Mouse (Mus musculus) Patski (cell line): ENCODE measurements around the gene Adh6b. TPM values are rescaled to one million over a fixed set of nuclear protein-coding genes. Genes with fewer than 3 reads are reported as not detected.
"Not testable (repeated sequence)": the region's sequence is repeated elsewhere in the genome, so short reads cannot be mapped to it uniquely, and the experiment has no call there.

Source experiments
- ATAC-seq: fragments of 100-300 bp; one replicate; pipeline ENCODE4 v1.8.0; 2021
- CTCF ChIA-PET: fragments of 350-600 bp; sonication (Branson Sonifier 250); formaldehyde crosslinking; loops from one replicate; lab custom pipeline; 2022; ENCODE audit warnings: inconsistent platforms; lab: Charles Lee
- POLR2A ChIA-PET: fragments of 350-600 bp; sonication (Branson Sonifier 250); formaldehyde crosslinking; loops from one replicate; lab custom pipeline; 2022; ENCODE audit warnings: antibody characterized with exemption, inconsistent platforms; lab: Charles Lee
- DNase-seq: peaks from one replicate; pipeline ENCODE4 v3.0.0-alpha.2; 2011; ENCODE audit warnings: low read depth, low spot score
- H3K27me3 ChIP-seq: fragments of 371-371 bp; one replicate; pipeline ENCODE4 v1.5.1; 2021
- CTCF ChIP-seq: fragments of 100-300 bp; IDR thresholded peaks from one replicate; pipeline ENCODE4 v1.5.1; 2021
- in situ Hi-C: fragments of 300-500 bp; cut with MboI; formaldehyde crosslinking; loops from 3 replicates; pipeline ENCODE4 v1.11.1; 2018; ENCODE audit warnings: low pct_unique_long_range_greater_than_20kb, mixed read lengths
- polyA plus RNA-seq: library from polyadenylated mRNA; unstranded; gene quantifications from one replicate; pipeline ENCODE4 v1.2.3, GENCODE M21; 2021

Gene Adh6b
- polyA plus RNA-seq, 1 experiment from 2014 or later: 0.09 TPM

GRCm38 (mm10) chr3:138358856-138359255 is 17.3 kb downstream of the Adh6b start:
- no peak for DNase-seq
- POLR2A ChIA-PET: no interaction called here
- in situ Hi-C loops: no loop called here
- CTCF ChIA-PET: interaction anchor here (1.3 kb wide), 1 partner anchor 161 kb away, joined by 3 read pairs; no protein-coding TSS in a partner anchor
- H3K27me3 ChIP-seq: no peaks in the 10 kb centered on the region
- no peak for ATAC-seq
- TF ChIP-seq CTCF: no peak

DNA sequence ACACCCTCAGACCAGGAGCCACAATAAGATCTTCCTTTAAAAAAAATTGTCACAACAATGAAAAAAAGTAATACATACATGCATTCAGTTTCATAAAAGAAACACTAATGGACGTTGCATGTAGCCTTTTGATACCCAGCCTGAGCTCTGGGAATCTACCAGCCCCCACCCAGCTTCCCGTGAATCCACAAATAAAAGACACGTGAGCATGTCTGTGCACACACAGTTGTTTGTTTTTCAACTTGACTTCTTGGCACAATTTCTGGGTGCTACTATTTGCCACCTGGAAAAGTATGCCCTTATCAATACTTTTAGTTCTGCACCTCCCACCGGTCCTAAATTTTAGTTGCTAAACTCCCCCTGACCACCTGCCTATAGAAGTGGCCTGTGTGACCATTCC is 19.1 kb downstream of the Adh6b start:
- ChIA-PET POLR2A (no interaction called here), CTCF (interaction anchor here (1.7 kb wide), 1 partner anchor 15 kb away, joined by 6 read pairs; no protein-coding TSS in a partner anchor)
- no peak for TF ChIP-seq CTCF
- in situ Hi-C loops: no loop called here
- DNase-seq (no peak), ATAC-seq (no peak)
- H3K27me3 ChIP-seq: no peaks in the 10 kb centered on the region

GRCm38 (mm10) chr3:138362920-138363319 is 21.3 kb downstream of the Adh6b start:
- H3K27me3 ChIP-seq: no peaks in the 10 kb centered on the region
- ChIA-PET POLR2A (no interaction called here), CTCF (interaction anchor here (0.8 kb wide), 1 partner anchor 10 kb away, joined by 3 read pairs; no protein-coding TSS in a partner anchor)
- ATAC-seq: no peak
- DNase-seq: no peak
- in situ Hi-C loops: no loop called here
- no peak for TF ChIP-seq CTCF

DNA sequence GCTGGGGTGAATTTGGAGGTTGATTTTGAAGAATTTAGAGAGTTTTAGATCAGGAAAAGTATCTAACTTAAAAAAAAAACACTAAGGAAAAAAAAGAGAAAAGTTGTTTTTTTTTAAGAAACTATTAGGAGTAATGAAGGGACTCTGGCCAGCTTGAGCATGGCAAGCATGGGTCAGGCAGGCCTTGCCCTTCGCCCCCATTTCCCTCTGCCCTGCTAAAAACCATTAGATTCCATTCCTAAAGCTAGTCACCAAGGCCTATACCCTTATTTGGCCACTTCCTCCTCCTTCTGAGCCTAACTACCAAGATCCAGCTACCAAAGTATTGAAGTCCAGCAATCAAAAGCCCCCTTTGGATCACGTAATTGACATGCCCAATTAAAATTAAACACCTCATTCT is 24.6 kb downstream of the Adh6b start:
- in situ Hi-C loops: no loop called here
- ATAC-seq (no peak), DNase-seq (no peak)
- no peaks in the 10 kb centered on the region for H3K27me3 ChIP-seq
- ChIA-PET CTCF (interaction anchor here (0.8 to 1.0 kb wide), 3 partner anchors 36 to 143 kb away, joined by 3 to 4 read pairs (median 3); no protein-coding TSS in a partner anchor), POLR2A (no interaction called here)
- no peak for TF ChIP-seq CTCF

- peak; percentile 26 for ATAC-seq
- ChIA-PET POLR2A (no interaction called here), CTCF (interaction anchor here (1.0 to 2.4 kb wide), 5 partner anchors 14 to 172 kb away, joined by 3 to 9 read pairs (median 4); no protein-coding TSS in a partner anchor)
- no peaks in the 10 kb centered on the region for H3K27me3 ChIP-seq
- DNase-seq: peak; percentile 79
- no peak for TF ChIP-seq CTCF
- in situ Hi-C loops: no loop called here
Measured at GRCm38 (mm10) chr3:138369546-138369945, 28.0 kb downstream of the Adh6b start.

DNA sequence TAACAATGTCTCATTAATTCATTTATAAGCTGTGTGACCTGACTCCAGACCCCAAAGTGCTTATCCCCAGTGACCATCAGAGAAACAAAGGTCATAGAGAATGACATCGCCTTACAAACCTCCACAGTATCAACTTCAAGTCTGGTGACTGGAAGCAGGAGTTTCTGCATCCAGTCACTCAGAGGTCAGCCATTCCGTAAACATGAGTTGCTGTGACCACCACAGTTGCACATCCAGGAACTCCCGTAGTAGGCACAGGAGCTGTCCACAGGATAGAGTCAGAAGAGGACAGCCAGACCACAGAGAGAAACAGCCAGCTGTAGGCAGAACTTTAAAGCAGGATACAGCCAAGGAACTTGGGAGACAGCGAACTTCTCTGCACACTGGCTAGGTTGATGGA is 28.7 kb downstream of the Adh6b start:
- H3K27me3 ChIP-seq, in situ Hi-C loops, POLR2A ChIA-PET: not testable (repeated sequence)
- peak; percentile 61 for DNase-seq
- CTCF ChIA-PET: interaction anchor here (1.1 to 2.4 kb wide), 5 partner anchors 14 to 172 kb away, joined by 3 to 9 read pairs (median 4); no protein-coding TSS in a partner anchor
- ATAC-seq: peak; percentile 82

GRCm38 (mm10) chr3:138373920-138374319 is 32.3 kb downstream of the Adh6b start:
- ChIA-PET POLR2A (no interaction called here), CTCF (no interaction called here)
- in situ Hi-C loops: no loop called here
- no peaks in the 10 kb centered on the region for H3K27me3 ChIP-seq
- ATAC-seq (no peak), DNase-seq (no peak)
- no peak for TF ChIP-seq CTCF

GRCm38 (mm10) chr3:138375148-138375547 is 33.6 kb downstream of the Adh6b start:
- ChIA-PET POLR2A (no interaction called here), CTCF (no interaction called here)
- no peak for DNase-seq
- H3K27me3 ChIP-seq: no peaks in the 10 kb centered on the region
- in situ Hi-C loops: no loop called here
- no peak for ATAC-seq
- TF ChIP-seq CTCF: no peak

- DNase-seq (peak; percentile 71), ATAC-seq (no peak)
- ChIA-PET CTCF (interaction anchor here (1.7 kb wide), 1 partner anchor 23 kb away, joined by 4 read pairs; no protein-coding TSS in a partner anchor), POLR2A (interaction anchor here (0.6 kb wide), 2 partner anchors 21 to 99 kb away, joined by 3 to 5 read pairs; no protein-coding TSS in a partner anchor)
- in situ Hi-C loops: no loop called here
- H3K27me3 ChIP-seq: no peaks in the 10 kb centered on the region
- TF ChIP-seq CTCF: no peak
Measured at GRCm38 (mm10) chr3:138381133-138381532, 39.6 kb downstream of the Adh6b start.

- H3K27me3 ChIP-seq: no peaks in the 10 kb centered on the region
- no peak for ATAC-seq
- CTCF ChIA-PET: interaction anchor here (1.1 kb wide), 1 partner anchor 13 kb away, joined by 3 read pairs; no protein-coding TSS in a partner anchor
- TF ChIP-seq CTCF: no peak
- in situ Hi-C loops: no loop called here
- POLR2A ChIA-PET: no interaction called here
- no peak for DNase-seq
Measured at GRCm38 (mm10) chr3:138387155-138387554, 45.6 kb downstream of the Adh6b start.

DNA sequence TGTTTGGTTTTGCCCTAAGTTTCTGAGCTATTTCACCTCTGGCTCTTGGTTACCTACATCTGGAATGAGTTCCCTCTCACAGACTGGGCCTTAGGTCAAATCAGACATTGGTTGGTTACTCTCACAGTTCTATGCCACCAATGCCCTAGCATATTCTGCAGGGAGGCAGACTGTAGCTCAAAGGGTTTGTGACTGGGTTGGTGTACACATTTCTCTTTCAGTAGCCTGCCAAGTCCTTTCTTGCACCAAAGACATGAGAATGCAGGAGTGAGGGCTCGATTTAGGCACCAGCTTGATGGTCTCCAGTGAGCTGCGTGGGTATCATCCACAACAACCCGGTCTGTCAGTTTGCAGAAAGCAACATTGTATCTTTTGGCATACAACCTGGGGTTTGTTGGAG is 63.3 kb downstream of the Adh6b start:
- no peak for DNase-seq
- ChIA-PET CTCF (interaction anchor here (0.9 to 7.1 kb wide), 16 partner anchors 10 to 207 kb away, joined by 3 to 88 read pairs (median 6); partner anchors contain the start of gene Adh7), POLR2A (no interaction called here)
- no peak for ATAC-seq
- TF ChIP-seq CTCF: no peak
- in situ Hi-C loops: loop anchor here (5.0 to 10.0 kb wide), 2 partner anchors 183 to 210 kb away; partner anchors contain the start of gene 4930579F01Rik
- no peaks in the 10 kb centered on the region for H3K27me3 ChIP-seq
